Mouse (Mus musculus): ENCODE data around the gene Actn1. TPM values are rescaled to one million over a fixed set of nuclear protein-coding genes. Genes with fewer than 3 reads are reported as not detected.
"Not testable (repeated sequence)": the region's sequence is repeated elsewhere in the genome, so short reads cannot be mapped to it uniquely, and the experiment has no call there.

The Actn1 gene
- total RNA-seq (2021) = 100 to 1,000 TPM; 125 to 145 TPM
- long read RNA-seq, experiment 1, transcript Actn1-202 (21 exons, 2,664 nt) = major isoform, 5 of 25 reads
- long read RNA-seq, experiment 1, partial matches to known transcripts = 4 of 25 reads
- long read RNA-seq, experiment 1, other reads (novel, unspliced or antisense) = 15 of 25 reads
- long read RNA-seq, experiment 2, transcript Actn1-202 (21 exons, 2,664 nt) = major isoform, 8 of 23 reads
- long read RNA-seq, experiment 2, partial matches to known transcripts = 3 of 23 reads
- long read RNA-seq, experiment 2, other reads (novel, unspliced or antisense) = 9 of 23 reads

DNA sequence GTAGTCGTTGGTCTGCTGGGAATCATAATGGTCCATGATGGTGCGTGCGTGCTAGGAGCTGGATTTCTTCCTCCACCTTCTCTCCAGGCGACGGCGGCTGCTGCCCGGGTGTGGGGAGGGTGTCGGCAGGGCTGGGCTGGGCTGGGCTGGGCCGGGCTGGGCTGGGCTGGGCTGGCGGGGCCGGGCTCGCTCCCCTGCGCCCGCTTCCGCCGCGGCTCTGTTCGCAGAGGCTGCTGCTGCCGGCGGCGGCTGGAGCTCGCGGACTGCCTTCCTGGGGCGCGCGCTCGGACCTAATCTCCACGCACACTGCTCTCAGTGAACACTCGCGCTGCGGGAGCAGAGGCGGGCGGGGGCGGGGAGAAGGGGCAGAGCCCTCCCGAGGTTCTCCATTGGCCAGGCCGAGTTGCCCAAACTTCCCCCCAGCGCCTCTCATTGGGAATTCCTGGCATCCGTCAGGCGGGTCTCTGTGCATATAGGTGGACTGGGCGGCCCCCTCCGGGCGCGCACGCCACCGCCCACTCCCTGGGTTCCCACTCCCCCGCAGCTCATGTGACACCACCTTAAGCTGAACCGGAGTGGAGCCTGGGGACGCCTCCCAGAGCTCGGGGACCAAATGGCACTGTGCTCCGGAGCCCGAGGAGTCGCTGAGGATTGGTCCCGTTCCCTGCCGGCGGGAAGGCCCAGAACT, at the start of gene Actn1:
TSS of gene Actn1 (minus strand) at position 316 of the 688 bp plus-strand sequence.
- peak; percentile 92 to 93 for DNase-seq (ENCODE audit: low spot score in 2 of 2)
- intact Hi-C loops (cut with DNase I) = no loop called here

- intact Hi-C loops (cut with DNase I) = no loop called here
- DNase-seq (ENCODE audit: low spot score in 2 of 2) = no peak
These were observed 47.4 kb upstream of the Actn1 start for GRCm38 (mm10) chr12:80307556-80307955.

DNA sequence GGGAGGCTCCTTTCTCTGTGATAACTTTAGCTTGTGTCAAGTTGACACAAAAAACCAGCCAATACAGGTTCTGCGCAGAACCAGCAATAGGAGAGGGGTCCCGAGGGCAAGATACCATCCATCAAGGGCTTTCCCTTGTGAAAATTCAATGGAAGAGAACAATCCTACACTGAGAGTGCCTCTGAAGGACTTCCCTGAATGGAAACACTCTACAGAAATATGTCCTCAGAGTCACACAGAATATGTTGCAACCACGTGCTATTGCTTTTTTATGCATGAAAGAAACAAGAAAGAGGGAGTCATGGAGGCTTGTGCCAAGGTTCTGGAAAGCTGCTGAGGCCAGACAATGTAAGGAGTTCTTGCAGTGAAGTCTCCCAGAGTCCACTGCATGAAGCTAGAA, 44.3 kb upstream of the Actn1 start:
- intact Hi-C loops (cut with DNase I) = no loop called here
- DNase-seq (ENCODE audit: low spot score in 2 of 2) = no peak

DNA sequence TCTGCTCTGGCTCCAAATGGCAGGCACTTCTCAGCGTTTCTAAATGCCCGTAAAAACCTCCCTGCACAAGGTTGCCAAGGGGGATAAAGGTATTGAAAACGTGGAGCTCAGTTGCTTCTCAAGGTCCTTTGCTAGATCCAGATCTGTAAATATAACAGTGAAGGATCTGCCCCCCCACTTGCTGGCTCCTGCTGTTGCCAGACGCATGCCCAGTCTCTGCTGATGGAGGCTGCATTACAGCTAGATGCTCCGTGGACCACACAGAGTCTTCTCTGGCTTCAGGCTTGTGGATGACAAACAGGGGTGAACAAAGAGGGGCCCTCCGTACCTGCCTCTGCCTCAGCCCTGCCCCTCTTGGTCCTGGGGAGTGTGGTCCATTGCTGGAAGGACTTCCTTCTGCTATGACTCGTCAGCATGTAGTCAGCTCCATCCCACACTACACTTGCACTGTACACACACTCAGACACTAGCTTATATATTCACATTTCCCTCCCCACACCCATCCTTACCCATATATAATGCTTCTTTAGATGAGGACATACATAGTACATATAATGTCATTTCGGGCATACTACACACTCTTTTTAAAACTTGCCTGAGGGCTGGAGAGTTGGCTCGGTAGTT, 40.8 kb upstream of the Actn1 start:
- intact Hi-C loops (cut with DNase I) = no loop called here
- DNase-seq (ENCODE audit: low spot score in 2 of 2) = peak in 1 of 2 experiments; percentile 25

GRCm38 (mm10) chr12:80298714-80299113, 38.5 kb upstream of the Actn1 start:
- intact Hi-C loops (cut with DNase I) = no loop called here
- DNase-seq (ENCODE audit: low spot score in 2 of 2) = no peak

- no peak for DNase-seq (ENCODE audit: low spot score in 2 of 2)
- intact Hi-C loops (cut with DNase I) = no loop called here
These were observed 31.8 kb upstream of the Actn1 start for GRCm38 (mm10) chr12:80291895-80292435.

- DNase-seq (ENCODE audit: low spot score in 2 of 2) = peak; percentile 47
- intact Hi-C loops (cut with DNase I) = no loop called here
These were observed 30.8 kb upstream of the Actn1 start for GRCm38 (mm10) chr12:80290964-80291363.

- intact Hi-C loops (cut with DNase I) = no loop called here
- DNase-seq (ENCODE audit: low spot score in 2 of 2) = no peak
These were observed 30.3 kb upstream of the Actn1 start for GRCm38 (mm10) chr12:80290483-80290882.

- intact Hi-C loops (cut with DNase I) = no loop called here
- DNase-seq (ENCODE audit: low spot score in 2 of 2) = no peak
These were observed 29.6 kb upstream of the Actn1 start for GRCm38 (mm10) chr12:80289722-80290121.

- no peak for DNase-seq (ENCODE audit: low spot score in 2 of 2)
- intact Hi-C loops (cut with DNase I) = no loop called here
These were observed 25.7 kb upstream of the Actn1 start for GRCm38 (mm10) chr12:80285890-80286289.

- DNase-seq (ENCODE audit: low spot score in 2 of 2); intact Hi-C loops (cut with DNase I): not testable (repeated sequence)
These were observed 24.1 kb upstream of the Actn1 start for GRCm38 (mm10) chr12:80284251-80284650.

- intact Hi-C loops (cut with DNase I) = no loop called here
- DNase-seq (ENCODE audit: low spot score in 2 of 2) = no peak
These were observed 18.7 kb upstream of the Actn1 start for GRCm38 (mm10) chr12:80278866-80279265.

DNA sequence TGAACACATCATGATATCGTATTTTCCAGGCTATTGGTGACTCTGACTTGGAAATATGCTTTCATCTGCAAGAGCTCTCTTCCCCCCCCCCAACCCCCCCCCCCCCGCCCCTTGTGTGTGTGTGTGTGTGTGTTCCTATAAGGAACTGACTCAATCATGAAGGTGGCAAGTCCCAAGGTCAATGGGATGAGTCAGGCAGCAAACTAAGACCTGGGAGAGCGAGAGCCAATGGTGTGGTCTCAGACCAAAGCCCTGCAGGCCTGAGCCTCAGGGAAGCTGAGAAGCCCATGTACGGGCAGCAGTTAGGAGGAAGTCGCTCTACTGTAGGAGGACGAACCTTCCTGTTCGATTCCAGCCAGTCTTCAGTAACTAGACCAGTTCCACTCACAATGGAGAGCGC, 17.3 kb upstream of the Actn1 start:
- intact Hi-C loops (cut with DNase I) = no loop called here
- DNase-seq (ENCODE audit: low spot score in 2 of 2) = no peak

DNA sequence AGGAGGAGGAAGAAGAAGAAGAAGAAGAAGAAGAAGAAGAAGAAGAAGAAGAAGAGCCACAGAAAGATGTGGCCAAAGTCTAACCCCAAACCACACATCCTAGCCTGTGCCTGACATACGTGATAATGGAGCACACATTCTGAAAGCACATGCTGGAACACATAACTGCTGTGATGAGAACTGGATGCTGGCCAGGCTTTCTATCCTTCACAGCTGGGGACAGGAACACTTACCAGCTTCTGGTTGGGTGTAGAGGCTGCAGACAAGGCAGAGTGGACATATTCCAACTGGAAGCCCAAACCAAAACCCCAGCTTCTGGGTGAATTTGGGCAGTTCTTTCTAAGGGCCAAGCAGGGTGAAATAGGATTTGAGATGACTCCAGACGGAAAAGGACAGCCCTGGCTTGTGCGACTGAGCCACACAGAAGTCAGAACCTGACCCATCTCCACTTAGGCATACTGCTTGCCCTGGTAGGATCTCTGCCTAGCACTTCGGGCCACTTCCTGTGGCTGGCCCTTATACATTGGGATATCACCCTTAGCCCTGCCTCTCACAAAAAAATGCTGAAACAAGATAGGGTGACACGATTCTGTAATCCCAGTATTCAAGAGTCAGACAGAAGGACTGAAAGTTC, 15.1 kb upstream of the Actn1 start:
- DNase-seq (ENCODE audit: low spot score in 2 of 2) = no peak
- intact Hi-C loops (cut with DNase I) = no loop called here

- peak; percentile 35 to 38 for DNase-seq (ENCODE audit: low spot score in 2 of 2)
- intact Hi-C loops (cut with DNase I) = no loop called here
These were observed 13.0 kb upstream of the Actn1 start for GRCm38 (mm10) chr12:80273020-80273686.

DNA sequence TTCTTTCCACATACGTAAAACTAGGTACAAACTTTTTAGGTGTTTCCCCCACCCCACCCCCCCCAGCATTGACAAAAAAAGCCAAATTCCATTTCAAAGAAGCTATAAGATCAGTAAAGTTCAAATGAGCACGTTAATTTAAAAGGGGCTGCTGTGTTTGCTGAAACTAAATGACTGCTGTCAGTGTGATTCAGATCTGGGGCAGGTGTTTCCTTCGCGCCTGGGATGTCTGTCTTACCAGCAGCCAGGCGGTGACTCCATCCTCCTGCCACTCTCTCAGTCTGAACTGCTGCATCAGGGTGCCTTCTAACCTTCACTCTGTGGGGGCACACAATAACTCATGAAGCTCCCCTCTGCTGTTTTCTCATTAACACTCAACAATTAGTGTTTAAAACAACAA, 11.6 kb upstream of the Actn1 start:
- intact Hi-C loops (cut with DNase I) = no loop called here
- no peak for DNase-seq (ENCODE audit: low spot score in 2 of 2)

DNA sequence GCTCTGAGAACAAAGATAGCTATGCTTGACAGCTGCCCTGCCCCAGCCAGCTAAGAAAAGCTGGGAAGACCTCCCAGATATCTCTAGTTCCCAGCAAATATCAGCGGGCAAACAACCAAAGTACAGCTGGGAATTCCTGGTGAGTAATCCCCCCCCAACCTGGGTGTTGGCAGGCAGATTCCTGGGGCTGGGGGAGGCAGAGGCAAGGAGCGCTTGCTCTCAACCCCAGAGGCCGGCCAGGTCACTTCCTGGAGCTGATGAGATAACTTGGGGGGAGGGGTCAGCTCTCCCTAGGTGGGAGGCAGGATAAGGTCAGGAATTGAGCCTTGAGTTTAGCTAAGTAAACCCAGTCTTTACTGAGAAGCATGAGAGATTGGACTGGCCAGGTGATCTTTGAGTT, 10.8 kb upstream of the Actn1 start:
- no peak for DNase-seq (ENCODE audit: low spot score in 2 of 2)
- intact Hi-C loops (cut with DNase I) = no loop called here

GRCm38 (mm10) chr12:80269303-80269702, 9.1 kb upstream of the Actn1 start:
- no peak for DNase-seq (ENCODE audit: low spot score in 2 of 2)
- intact Hi-C loops (cut with DNase I) = no loop called here

- no peak for DNase-seq (ENCODE audit: low spot score in 2 of 2)
- intact Hi-C loops (cut with DNase I) = no loop called here
These were observed 7.8 kb upstream of the Actn1 start for GRCm38 (mm10) chr12:80267962-80268361.
